Mouse (Mus musculus) liver, embryonic 14.5 days (tissue): ENCODE results near the gene Faap24.

Source experiments
- CTCF ChIP-seq: IDR thresholded peaks from 2 replicates; pipeline ENCODE4 v1.5.1; 2016; ENCODE audit warnings: antibody characterized with exemption, low read depth, control low read depth
- EP300 ChIP-seq: IDR thresholded peaks from 2 replicates; pipeline ENCODE4 v1.6.1; 2016; ENCODE audit warnings: antibody characterized with exemption, low read depth

DNA sequence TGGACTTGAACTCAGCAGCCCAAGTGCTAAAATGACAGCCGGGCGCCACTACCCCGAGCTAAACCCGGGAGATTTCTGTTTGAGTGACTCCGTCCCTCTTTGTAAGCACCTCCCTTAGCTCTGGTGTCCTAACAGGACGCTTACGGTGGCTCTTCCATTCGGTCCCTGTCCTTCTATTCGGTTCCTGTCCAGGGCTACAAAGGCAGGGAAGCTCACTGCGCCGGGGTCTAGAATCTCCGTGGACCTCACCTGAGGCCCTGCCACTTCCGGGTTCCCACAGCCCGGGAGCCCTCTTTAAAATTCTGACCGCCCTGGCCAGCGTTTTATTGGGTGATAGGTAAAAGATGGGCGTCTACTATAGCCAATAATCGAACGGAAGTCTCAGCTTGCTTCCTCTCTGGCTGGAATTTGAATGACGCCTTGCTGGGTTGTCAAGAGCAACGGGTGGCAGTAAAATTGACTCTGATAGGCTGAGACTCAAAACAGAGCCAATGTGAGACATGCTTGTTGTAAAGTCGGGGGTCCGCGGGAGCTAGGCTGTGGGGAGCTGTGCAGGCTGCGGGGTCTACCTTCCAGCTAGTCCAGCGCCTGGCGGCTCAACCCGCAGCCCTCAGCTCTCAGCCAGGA, at the start of gene Faap24, which contains the start of gene Cep89:
- TF ChIP-seq CTCF (no peak), EP300 (peak; percentile 65)
